Mouse (Mus musculus) hindbrain, embryonic 11.5 days (tissue): ENCODE measurements at regions not wholly inside any gene's neighbourhood (a gene's known extent, or its start where the extent isn't known, plus 50 kb on each side); places are given as distances from the start of the nearest gene placed in this dataset.
"Not testable (repeated sequence)": the region's sequence is repeated elsewhere in the genome, so short reads cannot be mapped to it uniquely, and the experiment has no call there.

ENCODE experiments used
- ATAC-seq: fragments of 200-750 bp; cut with Nextera tagmentation; 2 replicates; pipeline ENCODE4 v1.8.0; 2017; ENCODE audit warnings: mild to moderate bottlenecking, moderate TSS enrichment, moderate library complexity; ENCODE audit not compliant: low FRiP score
- DNase-seq: peaks from one replicate; pipeline ENCODE4 v3.0.0-alpha.2; 2015; ENCODE audit warnings: low spot score
- H3K27ac ChIP-seq: fragments of 300-500 bp; sonication (generic); 2 replicates; pipeline ENCODE4 v1.5.1; 2014; ENCODE audit warnings: mild to moderate bottlenecking, low read depth, low read length
- H3K27me3 ChIP-seq: fragments of 300-500 bp; sonication (generic); 2 replicates; pipeline ENCODE4 v1.6.1; 2014; ENCODE audit warnings: mild to moderate bottlenecking, low read length, moderate library complexity, mixed read lengths; ENCODE audit not compliant: control insufficient read depth, insufficient read depth
- H3K36me3 ChIP-seq: fragments of 300-500 bp; sonication (generic); 2 replicates; pipeline ENCODE4 v1.6.1; 2014; ENCODE audit warnings: mild to moderate bottlenecking, low read length, moderate library complexity, mixed read lengths; ENCODE audit not compliant: control insufficient read depth, insufficient read depth
- H3K4me1 ChIP-seq: fragments of 300-500 bp; sonication (generic); replicated peaks from 2 replicates; pipeline ENCODE4 v1.6.1; 2014; ENCODE audit warnings: low read length, mixed read lengths; ENCODE audit not compliant: control insufficient read depth, insufficient read depth
- H3K4me2 ChIP-seq: fragments of 300-500 bp; sonication (generic); replicated peaks from 2 replicates; pipeline ENCODE4 v1.6.1; 2014; ENCODE audit warnings: mild to moderate bottlenecking, low read depth, low read length
- H3K4me3 ChIP-seq: fragments of 300-500 bp; sonication (generic); 2 replicates; pipeline ENCODE4 v1.5.1; 2014; ENCODE audit warnings: low read depth, low read length
- H3K9ac ChIP-seq: fragments of 300-500 bp; sonication (generic); 2 replicates; pipeline ENCODE4 v1.6.1; 2014; ENCODE audit warnings: low read depth, low read length
- H3K9me3 ChIP-seq: fragments of 300-500 bp; sonication (generic); 2 replicates; pipeline ENCODE4 v1.6.1; 2016; ENCODE audit warnings: low read length; ENCODE audit not compliant: control insufficient read depth
- WGBS: fragments of 180-500 bp; shearing (Covaris S2); extraction: QIAGEN DNeasy Blood & Tissue Kit; methylation state at CpG from one replicate; pipeline ENCODE4 v1.1.7; 2014; 5-methylcytosine and 5-hydroxymethylcytosine counted together

DNA sequence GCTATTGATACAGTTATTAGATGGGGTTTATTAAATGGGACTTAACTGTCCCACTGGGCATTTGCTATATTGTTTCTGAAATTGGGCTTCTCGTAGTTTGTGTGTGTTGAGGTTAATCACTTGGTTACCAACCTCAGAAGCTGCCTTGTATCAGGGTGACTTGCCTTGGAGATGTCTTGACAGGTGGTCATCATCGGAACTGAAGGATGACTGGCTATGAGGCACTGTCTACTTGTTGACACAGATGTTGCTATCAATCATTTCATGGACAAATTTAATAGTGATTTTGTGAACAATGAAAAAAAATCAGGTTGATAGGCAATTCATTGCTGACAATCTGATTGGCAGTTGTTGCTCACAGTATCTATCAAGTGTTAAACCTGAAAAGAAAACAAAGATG, 261.4 kb upstream of the Arhgap42 start:
- DNase-seq = no peak
- WGBS = 88% methylated on average over 2 of the region's 2 CpGs
- H3K4me3 ChIP-seq = no peak overlapping the region

GRCm38 (mm10) chr9:9493594-9494182, 254.8 kb upstream of the Arhgap42 start:
- Histone ChIP-seq H3K4me1 (no peaks in the 10 kb centered on the region), H3K27me3 (no peaks in the 10 kb centered on the region), H3K9ac (no peak overlapping the region), H3K4me3 (no peak overlapping the region), H3K36me3 (no peaks in the 10 kb centered on the region), H3K9me3 (no peaks in the 10 kb centered on the region), H3K27ac (no peak overlapping the region), H3K4me2 (no peak overlapping the region)
- no peak for DNase-seq
- 90% methylated on average over 3 of the region's 3 CpGs for WGBS
- ATAC-seq = no peak

More for the DNA sequence above, 261.4 kb upstream of the Arhgap42 start:
- Histone ChIP-seq H3K27ac (no peak overlapping the region), H3K9me3 (no peaks in the 10 kb centered on the region), H3K27me3 (no peaks in the 10 kb centered on the region), H3K9ac (no peak overlapping the region), H3K36me3 (no peaks in the 10 kb centered on the region), H3K4me2 (no peak overlapping the region), H3K4me1 (no peaks in the 10 kb centered on the region)
- no peak for ATAC-seq

DNA sequence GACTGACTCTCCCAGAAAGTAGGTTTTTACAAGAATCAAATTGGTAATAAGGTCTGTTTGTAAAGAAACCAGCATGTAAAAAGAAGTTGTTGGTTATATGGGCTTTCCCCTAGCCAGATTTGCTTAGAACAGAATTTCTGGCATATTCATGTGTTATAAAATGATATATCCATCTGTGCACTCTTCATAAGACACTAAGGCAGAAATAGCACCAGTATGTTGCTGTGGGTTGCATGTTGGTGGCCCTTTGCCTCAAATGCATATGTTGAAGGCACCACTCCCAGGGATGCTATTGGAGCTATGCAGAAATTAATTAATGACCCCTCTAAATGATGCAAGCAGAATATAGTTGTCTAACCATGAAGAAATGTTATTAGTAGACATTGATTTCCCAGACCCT, 238.2 kb upstream of the Arhgap42 start:
- no peaks in the 10 kb centered on the region for H3K9me3 ChIP-seq
- no peak overlapping the region for H3K4me2 ChIP-seq
- H3K4me3 ChIP-seq = no peak overlapping the region
- no peaks in the 10 kb centered on the region for H3K36me3 ChIP-seq
- H3K4me1 ChIP-seq = no peaks in the 10 kb centered on the region
- no peaks in the 10 kb centered on the region for H3K27me3 ChIP-seq
- no peak overlapping the region for H3K27ac ChIP-seq
- ATAC-seq (no peak), DNase-seq (no peak)
- H3K9ac ChIP-seq = no peak overlapping the region

- H3K27ac ChIP-seq = no peak overlapping the region
- H3K9me3 ChIP-seq = no peaks in the 10 kb centered on the region
- no peaks in the 10 kb centered on the region for H3K36me3 ChIP-seq
- no peak overlapping the region for H3K4me3 ChIP-seq
- H3K9ac ChIP-seq = no peak overlapping the region
- no peaks in the 10 kb centered on the region for H3K4me1 ChIP-seq
- DNase-seq (no peak), ATAC-seq (peak; percentile 59)
- no peak overlapping the region for H3K4me2 ChIP-seq
- H3K27me3 ChIP-seq = no peaks in the 10 kb centered on the region
- 58% methylated on average over 8 of the region's 8 CpGs for WGBS
Observed at GRCm38 (mm10) chr9:9475009-9475744, 236.3 kb upstream of the Arhgap42 start.

DNA sequence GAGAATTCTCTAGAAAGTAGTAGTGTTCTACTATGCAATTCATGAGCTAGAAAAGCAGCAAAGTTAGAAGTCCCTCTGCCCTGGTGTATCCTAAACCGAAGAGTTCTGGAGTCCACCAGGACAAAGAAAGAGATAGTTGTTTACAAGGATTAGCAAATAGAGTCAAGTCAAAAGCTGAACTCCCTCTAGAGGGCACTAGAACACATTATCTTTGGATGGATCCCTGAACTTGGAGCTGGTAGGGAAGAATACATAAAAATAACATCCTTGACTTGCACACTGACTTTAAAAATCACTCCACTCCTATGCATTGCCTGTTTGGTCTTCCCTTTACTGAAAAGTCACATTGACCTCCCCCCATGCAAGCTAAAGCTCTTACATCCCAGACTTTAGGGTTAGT, 205.3 kb upstream of the Arhgap42 start:
- Histone ChIP-seq H3K9ac (no peak overlapping the region), H3K27me3 (no peaks in the 10 kb centered on the region), H3K9me3 (no peaks in the 10 kb centered on the region), H3K4me2 (no peak overlapping the region), H3K4me1 (no peaks in the 10 kb centered on the region), H3K27ac (no peak overlapping the region), H3K4me3 (no peak overlapping the region), H3K36me3 (no peaks in the 10 kb centered on the region)
- DNase-seq (no peak), ATAC-seq (no peak)
- 100% methylated on average over 1 of the region's 1 CpGs for WGBS

DNA sequence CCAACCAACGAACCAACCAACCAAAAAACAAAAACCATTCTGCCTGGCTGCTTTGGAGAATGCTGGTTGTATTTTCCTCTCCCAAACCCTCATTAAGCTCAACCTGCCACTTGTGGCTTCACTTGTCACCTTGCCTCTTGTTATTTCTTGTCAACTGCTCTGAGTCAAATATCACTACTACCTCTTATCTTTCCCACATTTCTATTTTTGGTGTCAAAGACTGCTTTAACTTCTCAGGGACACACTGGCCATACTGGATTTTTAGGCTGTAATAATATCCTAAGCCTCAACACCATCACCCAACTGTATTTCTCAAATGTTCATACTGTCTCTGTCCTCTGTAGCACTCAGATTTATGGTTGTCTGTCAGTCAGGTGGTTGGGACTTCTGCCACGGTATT, 181.4 kb upstream of the Arhgap42 start:
- Histone ChIP-seq H3K9ac (no peak overlapping the region), H3K27ac (no peak overlapping the region), H3K4me1 (no peaks in the 10 kb centered on the region), H3K9me3 (no peaks in the 10 kb centered on the region), H3K27me3 (no peaks in the 10 kb centered on the region), H3K36me3 (no peaks in the 10 kb centered on the region), H3K4me3 (no peak overlapping the region), H3K4me2 (no peak overlapping the region)
- ATAC-seq (no peak), DNase-seq (no peak)
- WGBS = 86% methylated on average over 2 of the region's 2 CpGs

- 82% methylated on average over 3 of the region's 3 CpGs for WGBS
- no peaks in the 10 kb centered on the region for H3K9me3 ChIP-seq
- no peak overlapping the region for H3K4me2 ChIP-seq
- no peak overlapping the region for H3K9ac ChIP-seq
- DNase-seq (no peak), ATAC-seq (no peak)
- H3K27me3 ChIP-seq = no peaks in the 10 kb centered on the region
- no peaks in the 10 kb centered on the region for H3K4me1 ChIP-seq
- no peak overlapping the region for H3K4me3 ChIP-seq
- no peaks in the 10 kb centered on the region for H3K36me3 ChIP-seq
- no peak overlapping the region for H3K27ac ChIP-seq
Observed at GRCm38 (mm10) chr9:9412460-9413181, 173.7 kb upstream of the Arhgap42 start.

GRCm38 (mm10) chr9:9394190-9394589, 155.3 kb upstream of the Arhgap42 start:
- not testable (repeated sequence) for ATAC-seq, H3K4me3 ChIP-seq, H3K9me3 ChIP-seq, H3K27ac ChIP-seq, H3K36me3 ChIP-seq, H3K4me2 ChIP-seq, H3K4me1 ChIP-seq, H3K9ac ChIP-seq, DNase-seq, H3K27me3 ChIP-seq
- WGBS = 93% methylated on average over 3 of the region's 4 CpGs
